Mouse (Mus musculus) right cerebral cortex, postnatal 36 days (tissue): ENCODE results near the gene Sorcs2.

Experiments
- DNase-seq, 2 experiments: peaks; one replicate each; pipeline ENCODE4 v3.0.0; 2022; ENCODE audit warnings: low spot score in 2 of 2, mixed read lengths in 1 of 2

Gene Sorcs2

DNA sequence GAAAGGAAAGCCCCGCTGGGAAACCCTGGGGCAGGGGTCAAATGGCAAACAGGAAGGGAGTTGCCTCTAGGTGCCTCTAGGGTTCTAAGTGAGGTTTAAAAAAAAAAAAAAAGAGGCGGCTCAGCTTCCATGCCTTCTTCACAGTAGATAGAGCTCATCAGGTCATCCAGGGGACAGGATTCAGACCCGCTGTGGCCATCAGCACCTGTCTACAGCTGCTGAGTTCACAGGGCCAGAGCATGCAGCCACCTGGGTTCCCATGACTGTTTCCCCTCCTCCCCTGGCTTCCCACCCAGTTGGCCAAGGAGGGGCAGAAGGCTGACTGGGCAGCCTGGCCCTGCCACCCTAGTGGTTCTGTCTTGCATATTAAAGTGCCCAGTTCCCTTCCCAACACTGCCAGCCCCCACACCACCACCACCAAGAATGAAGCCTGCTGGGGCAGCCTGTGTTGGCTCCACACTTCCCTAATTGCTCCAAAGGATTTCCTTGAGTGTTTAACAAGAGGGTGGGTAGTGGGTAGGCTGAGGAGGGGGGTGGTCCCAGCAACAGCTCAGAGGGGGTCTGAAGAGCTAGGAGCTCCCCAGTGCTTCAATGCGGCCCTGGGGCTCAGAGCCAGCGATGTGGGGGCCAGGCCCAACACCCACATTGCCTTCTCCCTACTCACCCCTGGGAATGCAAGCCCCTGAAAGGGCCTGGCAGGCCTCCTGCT is 38.2 kb downstream of the Sorcs2 start:
- peak in 1 of 2 experiments; percentile 12 for DNase-seq

DNA sequence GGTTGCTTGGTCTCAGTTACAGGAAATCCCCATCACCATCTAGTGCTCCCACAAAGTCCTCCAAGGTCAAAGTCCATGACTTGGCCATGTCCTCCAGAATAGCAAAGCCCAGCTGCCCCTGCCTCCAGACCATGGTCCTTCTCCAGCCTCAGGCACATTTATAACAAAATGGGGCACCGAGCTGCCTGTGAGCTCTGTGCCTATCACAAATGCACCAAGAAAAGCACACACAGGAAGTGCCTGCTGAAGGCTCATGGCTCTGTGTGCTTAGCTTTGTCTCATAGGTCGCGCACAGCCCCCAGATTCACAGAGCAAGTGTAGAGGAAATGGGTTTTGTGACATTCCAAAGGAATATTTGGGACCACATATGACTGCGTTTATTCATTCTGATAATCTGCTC is 39.8 kb downstream of the Sorcs2 start:
- DNase-seq = no peak

GRCm38 (mm10) chr5:36356659-36357058 is 41.3 kb downstream of the Sorcs2 start:
- no peak for DNase-seq

DNA sequence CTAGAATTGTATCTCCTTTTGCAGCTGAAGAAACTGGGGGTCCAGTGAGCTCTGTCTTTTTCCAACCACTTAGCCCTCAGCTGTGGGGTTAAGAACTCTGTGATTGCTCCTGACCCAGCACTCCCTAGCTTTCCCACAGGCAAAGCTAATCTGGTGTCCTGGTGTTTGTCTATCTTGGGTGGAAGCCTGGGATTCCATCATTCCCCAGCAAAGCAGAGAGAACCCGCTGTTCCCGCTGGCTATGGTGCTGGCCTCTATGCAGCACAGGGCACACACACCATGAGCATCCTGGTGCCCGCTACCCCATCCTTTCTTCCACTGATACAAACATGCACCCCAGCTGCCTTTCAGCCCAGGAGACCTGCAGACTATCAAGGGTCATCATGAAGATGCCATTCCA is 42.3 kb downstream of the Sorcs2 start:
- DNase-seq = no peak

- no peak for DNase-seq
Measured at GRCm38 (mm10) chr5:36353679-36354078, 44.3 kb downstream of the Sorcs2 start.

GRCm38 (mm10) chr5:36353194-36353593 is 44.7 kb downstream of the Sorcs2 start:
- DNase-seq = no peak

DNA sequence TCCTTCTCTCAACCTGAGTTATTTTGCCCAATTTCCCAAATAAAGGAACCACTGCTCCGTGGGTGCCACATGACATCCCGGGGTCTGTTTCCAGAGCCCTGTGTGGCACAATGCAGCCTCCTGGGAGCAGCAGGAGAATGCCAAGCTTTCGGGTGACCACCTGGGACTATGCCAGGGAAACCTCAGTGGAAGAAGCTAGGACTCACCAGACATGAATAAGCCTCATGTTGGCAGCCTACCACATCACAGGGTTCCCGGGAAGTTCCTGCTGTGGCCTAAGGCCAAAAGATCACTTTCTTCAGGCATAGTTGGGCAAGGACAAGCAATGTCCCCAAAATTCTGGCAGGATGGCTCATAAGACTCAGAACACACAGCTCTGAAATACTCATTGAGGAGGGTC is 51.2 kb downstream of the Sorcs2 start:
- no peak for DNase-seq

DNA sequence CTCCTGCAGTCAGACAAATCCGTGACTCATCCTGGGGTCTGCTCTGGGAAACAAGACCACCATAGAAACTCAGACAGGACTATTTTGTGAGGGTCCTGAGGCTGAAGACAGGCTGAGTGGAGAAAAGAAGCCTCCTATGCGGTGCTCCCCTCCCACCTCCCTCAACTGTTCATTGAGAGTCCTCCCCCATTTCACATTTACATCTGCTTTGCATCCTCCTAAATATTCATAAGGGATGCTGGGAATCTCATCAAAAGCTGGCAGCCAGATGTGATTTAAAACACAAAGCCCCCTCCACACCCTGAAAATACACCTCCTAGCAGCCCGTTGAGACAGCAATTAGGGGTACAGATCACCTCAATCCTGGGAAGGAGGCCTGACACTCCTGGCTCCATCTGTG is 58.7 kb downstream of the Sorcs2 start:
- DNase-seq = no peak

- no peak for DNase-seq
Measured at GRCm38 (mm10) chr5:36336252-36336651, 61.7 kb downstream of the Sorcs2 start.

- no peak for DNase-seq
Measured at GRCm38 (mm10) chr5:36335661-36336060, 62.3 kb downstream of the Sorcs2 start.

DNA sequence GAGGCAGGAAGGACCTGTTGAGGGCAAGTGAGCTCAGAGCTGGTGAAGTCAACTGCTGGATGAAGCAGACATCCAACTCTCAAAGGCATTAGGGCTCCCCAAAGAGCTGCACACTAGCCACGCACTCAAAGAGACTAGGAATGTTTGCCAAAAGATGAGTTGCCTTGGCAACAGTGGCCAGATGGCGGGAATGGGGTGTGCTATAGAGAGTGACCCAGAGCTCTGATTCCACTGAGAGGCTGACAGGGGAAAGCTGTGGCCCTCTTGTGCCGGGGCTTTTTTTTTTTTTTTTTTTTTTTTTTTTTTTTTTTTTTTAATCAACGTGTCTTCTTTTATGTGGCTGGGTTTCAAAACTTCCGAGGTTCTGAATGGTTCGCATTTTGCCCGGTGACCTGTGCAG is 63.7 kb downstream of the Sorcs2 start:
- DNase-seq = no peak

DNA sequence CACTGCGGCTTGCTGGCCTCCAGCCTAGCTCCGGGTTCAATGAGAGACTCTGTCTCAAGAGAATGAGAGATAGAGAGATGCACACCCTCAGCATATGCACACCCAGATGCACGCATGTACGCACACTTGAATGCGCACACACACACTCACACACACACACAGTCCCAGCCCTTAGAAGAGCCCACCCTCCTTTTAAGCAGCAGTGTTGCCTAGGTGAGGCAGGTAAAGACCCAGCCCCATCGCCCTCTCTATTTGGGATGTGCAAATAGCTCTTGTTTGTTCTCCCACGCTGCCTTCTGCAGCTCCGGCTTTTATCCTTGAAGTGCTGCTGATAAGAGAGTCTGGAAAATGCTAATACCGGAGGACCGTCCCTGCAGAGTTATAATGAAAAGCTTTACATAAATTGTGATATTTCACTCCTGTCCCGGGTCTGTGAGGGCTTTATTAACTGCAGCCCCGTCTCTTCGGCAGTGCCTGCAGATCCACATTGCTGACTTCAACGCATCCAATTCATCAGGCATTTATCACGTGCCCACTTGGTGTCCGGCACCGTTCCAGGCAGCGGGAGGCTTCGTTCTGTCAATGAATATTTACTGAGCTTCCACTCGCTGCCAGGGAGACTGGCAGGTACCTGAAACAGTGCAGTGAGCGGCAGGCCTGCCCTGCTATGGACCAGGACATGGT is 67.3 kb downstream of the Sorcs2 start:
- DNase-seq = no peak

- no peak for DNase-seq
Measured at GRCm38 (mm10) chr5:36326057-36327010, 71.6 kb downstream of the Sorcs2 start.

- DNase-seq = peak; percentile 66 to 69
Measured at GRCm38 (mm10) chr5:36324140-36324572, 73.8 kb downstream of the Sorcs2 start.

GRCm38 (mm10) chr5:36323526-36323925 is 74.4 kb downstream of the Sorcs2 start:
- peak; percentile 42 to 48 for DNase-seq

- DNase-seq = no peak
Measured at GRCm38 (mm10) chr5:36321581-36321980, 76.4 kb downstream of the Sorcs2 start.

- no peak for DNase-seq
Measured at GRCm38 (mm10) chr5:36320667-36321066, 77.3 kb downstream of the Sorcs2 start.

GRCm38 (mm10) chr5:36317641-36318368 is 80.1 kb downstream of the Sorcs2 start:
- no peak for DNase-seq

- DNase-seq = no peak
Measured at GRCm38 (mm10) chr5:36315106-36315505, 82.8 kb downstream of the Sorcs2 start.

GRCm38 (mm10) chr5:36313353-36314079 is 84.4 kb downstream of the Sorcs2 start:
- DNase-seq = no peak

- DNase-seq = no peak
Measured at GRCm38 (mm10) chr5:36312926-36313325, 85.0 kb downstream of the Sorcs2 start.
